ENCODE assay signal across 13 mouse cellular contexts in the genomic region with DNA sequence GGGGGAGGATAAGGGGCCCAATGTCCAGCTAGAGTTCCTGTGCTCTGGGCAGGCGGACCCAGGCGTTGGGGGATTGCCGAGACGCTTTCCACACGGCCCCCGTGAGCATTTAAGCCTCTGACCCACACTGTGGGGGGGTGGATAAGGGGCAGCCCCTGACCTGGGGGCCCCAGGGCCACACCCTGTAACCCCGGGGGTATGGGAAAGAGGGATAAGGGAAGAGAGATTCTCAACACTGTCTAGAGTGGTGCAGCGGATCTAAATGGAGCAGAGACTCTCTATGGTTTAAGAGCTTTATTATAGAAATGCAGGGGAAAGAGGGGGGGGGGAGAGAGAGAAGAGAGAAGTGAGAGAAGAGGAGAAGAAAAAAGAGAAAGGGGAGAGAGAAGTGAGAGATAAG.
"Had no signal": no experiment of that assay in that cellular context is flagged by ENCODE, and none has a peak within 500 bp of the region (broad histone marks: within the 10 kb centered on the region; RNA-seq: fewer than 3 reads in every experiment).

No protein-coding gene starts in this region.

- H3K4me1 ChIP-seq: liver, embryonic 15.5 days; stomach, embryonic 15.5 days had no signal

- H3K4me3 ChIP-seq: layer of hippocampus, adult 2 months; liver, embryonic 15.5 days; stomach, embryonic 15.5 days had no signal

- H3K9me3 ChIP-seq: liver, embryonic 15.5 days; stomach, embryonic 15.5 days had no signal

- H3K9ac ChIP-seq: liver, embryonic 15.5 days; stomach, embryonic 15.5 days had no signal

- ATAC-seq: lung, postnatal 0 days had no signal

- H3K36me3 ChIP-seq: liver, embryonic 15.5 days; stomach, embryonic 15.5 days had no signal

- H3K27ac ChIP-seq: liver, embryonic 15.5 days; stomach, embryonic 15.5 days had no signal

- DNase-seq: kidney, adult 9 months; kidney, postnatal 10 days; kidney, postnatal 4 days; lung, adult 2 months; lung, postnatal 36 days; right cerebral cortex, postnatal 14 days; thymus, adult 2 months; thymus, postnatal 25 days had no signal

- H3K4me2 ChIP-seq: liver, embryonic 11.5 days; liver, embryonic 15.5 days; stomach, embryonic 15.5 days had no signal

- H3K27me3 ChIP-seq: liver, embryonic 15.5 days; stomach, embryonic 15.5 days had no signal
